Mouse (Mus musculus) C2C12 (cell line): ENCODE data around the gene Mob1b. TPM values are rescaled to one million over a fixed set of nuclear protein-coding genes. Genes with fewer than 3 reads are reported as not detected.

ENCODE experiments used
- H3K27me3 ChIP-seq: one replicate; pipeline ENCODE4 v1.6.1; 2011; ENCODE audit not compliant: control insufficient read depth, insufficient read depth, insufficient read length
- H3K36me3 ChIP-seq: one replicate; pipeline ENCODE4 v1.6.1; 2011; ENCODE audit not compliant: control insufficient read depth, insufficient read depth
- H3K4me3 ChIP-seq: one replicate; pipeline ENCODE4 v1.5.1; 2011; ENCODE audit warnings: mild to moderate bottlenecking, control low read depth; ENCODE audit not compliant: poor library complexity, insufficient read depth, severe bottlenecking
- H3K79me2 ChIP-seq: one replicate; pipeline ENCODE4 v1.6.1; 2011; ENCODE audit not compliant: control insufficient read depth, insufficient read depth
- H3K79me3 ChIP-seq: one replicate; pipeline ENCODE4 v1.6.1; 2011; ENCODE audit warnings: low read depth, control low read depth
- H3ac ChIP-seq: one replicate; pipeline ENCODE3; 2011; ENCODE audit warnings: low read depth; ENCODE audit not compliant: control insufficient read depth, insufficient read length
- CEBPB ChIP-seq: IDR thresholded peaks from one replicate; pipeline ENCODE4 v1.6.1; 2011; ENCODE audit warnings: low read depth, mild to moderate bottlenecking, control low read depth, moderate library complexity
- CTCF ChIP-seq: IDR thresholded peaks from one replicate; pipeline ENCODE4 v1.5.1; 2011; ENCODE audit not compliant: control insufficient read depth, insufficient read depth, insufficient read length
- FOSL1 ChIP-seq: IDR thresholded peaks from one replicate; pipeline ENCODE4 v1.8.0; 2011; ENCODE audit warnings: mild to moderate bottlenecking, low read length; ENCODE audit not compliant: poor library complexity, insufficient read depth, severe bottlenecking
- MAX ChIP-seq: IDR thresholded peaks from one replicate; pipeline ENCODE4 v1.6.1; 2011; ENCODE audit warnings: mild to moderate bottlenecking, control low read depth
- MYOD1 ChIP-seq: IDR thresholded peaks from one replicate; pipeline ENCODE4 v1.6.1; 2011; ENCODE audit warnings: low read depth; ENCODE audit not compliant: control insufficient read depth, insufficient read length
- MYOG ChIP-seq: IDR thresholded peaks from one replicate; pipeline ENCODE4 v1.6.1; 2011; ENCODE audit not compliant: control insufficient read depth, insufficient read length; ENCODE audit errors: extremely low read depth
- USF1 ChIP-seq: IDR thresholded peaks from one replicate; pipeline ENCODE4 v1.6.1; 2011; ENCODE audit warnings: low read depth, mild to moderate bottlenecking, control low read depth, moderate library complexity
- polyA plus RNA-seq: library from polyadenylated mRNA; unstranded; fragments of >200 nt; fragmentation: generic; extraction: Trizol; gene quantifications from one replicate; pipeline ENCODE4 v1.2.1, GENCODE M21; 2012; ENCODE audit warnings: missing spikeins

Mob1b gene
- polyA plus RNA-seq, 1 experiment: 5.5 TPM

DNA sequence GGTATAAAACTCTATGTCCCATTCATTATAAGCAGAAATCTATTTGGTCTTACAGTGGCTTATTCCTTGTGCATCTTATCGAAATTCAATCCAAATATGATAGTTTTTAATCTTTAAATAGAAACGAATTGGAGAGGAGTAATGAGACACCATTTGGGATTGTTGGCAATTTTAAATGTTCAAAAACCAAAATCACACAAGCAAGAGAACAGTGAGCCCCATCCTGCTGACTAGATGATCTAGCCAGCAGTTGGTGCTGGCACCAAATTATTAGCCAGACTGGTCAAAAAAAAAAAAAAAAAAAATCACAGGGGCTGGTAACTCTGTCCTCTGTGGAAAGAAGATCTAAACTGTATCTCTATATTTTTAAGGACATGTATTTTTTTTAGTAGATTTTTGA is 92.5 kb downstream of the Mob1b start:
- Histone ChIP-seq H3K79me2 (no peaks in the 10 kb centered on the region), H3K36me3 (no peaks in the 10 kb centered on the region), H3K79me3 (no peaks in the 10 kb centered on the region), H3ac (no peak overlapping the region), H3K4me3 (no peak overlapping the region), H3K27me3 (no peaks in the 10 kb centered on the region)
- TF ChIP-seq CEBPB (no peak), FOSL1 (no peak), MAX (no peak), CTCF (no peak), MYOG (no peak), USF1 (no peak), MYOD1 (no peak)

Other genes starting within 250 kb of the Mob1b start
- gene Enam, start 232.9 kb upstream of the Mob1b start, polyA plus RNA-seq: not detected
- not detected for gene Jchain, start 193.0 kb upstream of the Mob1b start, polyA plus RNA-seq
- gene Utp3, start 166.4 kb upstream of the Mob1b start, polyA plus RNA-seq: 43.7 TPM
- gene Rufy3, start 155.8 kb upstream of the Mob1b start, polyA plus RNA-seq: 3.5 TPM
- 30.2 TPM for gene Grsf1, start 44.7 kb upstream of the Mob1b start, polyA plus RNA-seq
- gene Dck, start 44.1 kb downstream of the Mob1b start, polyA plus RNA-seq: 14.1 TPM
- gene Slc4a4, start 166.0 kb downstream of the Mob1b start, polyA plus RNA-seq: 0.06 TPM